Mouse (Mus musculus): Measurements from ENCODE around the gene Armh1.

Armh1 gene

GRCm38 (mm10) chr4:117251801-117252316, at the start of gene Armh1, which contains the start of gene Tmem53:
Gene Armh1, minus strand, starts transcription at chr4:117252125.
Gene Tmem53, plus strand, starts transcription at chr4:117251951.
- DNase-seq (ENCODE audit: low read depth): peak; percentile 85

DNA sequence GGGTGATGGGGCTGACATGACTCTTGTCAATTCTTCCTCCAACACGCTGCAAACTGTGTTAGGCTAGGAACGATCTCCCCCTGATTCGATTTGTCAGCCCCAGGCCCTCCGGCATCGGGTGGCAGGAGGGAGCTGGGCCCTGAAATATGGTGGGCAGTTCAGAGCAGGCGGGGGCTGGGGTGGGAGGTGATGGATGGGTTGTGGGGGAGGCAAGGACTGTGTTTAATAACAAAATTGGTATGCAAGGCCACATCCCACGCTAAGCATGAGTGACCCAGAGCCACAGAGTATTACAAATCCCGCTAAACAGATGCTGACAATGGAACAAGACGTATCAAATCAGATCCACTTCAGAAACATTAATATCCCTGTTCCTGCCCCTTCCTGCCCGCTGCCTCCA, 48.0 kb upstream of the Armh1 start:
- DNase-seq (ENCODE audit: low read depth): no peak

DNA sequence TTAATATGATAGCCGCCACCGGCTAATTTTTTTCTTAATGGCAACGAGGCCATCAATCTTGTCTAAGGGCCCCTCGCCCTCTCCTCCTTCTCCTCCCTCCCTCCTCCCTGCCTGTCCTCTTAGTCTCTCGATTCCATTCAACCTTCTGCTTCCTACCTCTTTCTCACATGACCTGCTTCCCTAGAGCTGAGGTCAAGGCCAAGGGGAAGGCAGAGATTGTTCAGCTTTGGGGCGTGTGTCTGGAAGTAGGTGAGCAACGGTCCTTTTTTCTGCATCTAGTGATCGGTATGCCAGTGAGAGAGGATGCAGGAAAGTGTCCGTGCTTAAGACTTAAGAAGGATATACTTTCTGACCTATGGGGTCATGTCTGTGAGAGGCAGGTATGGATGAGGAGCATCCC, 45.9 kb upstream of the Armh1 start:
- DNase-seq (ENCODE audit: low read depth): no peak

GRCm38 (mm10) chr4:117296849-117297593, 45.1 kb upstream of the Armh1 start:
- DNase-seq (ENCODE audit: low read depth): no peak

DNA sequence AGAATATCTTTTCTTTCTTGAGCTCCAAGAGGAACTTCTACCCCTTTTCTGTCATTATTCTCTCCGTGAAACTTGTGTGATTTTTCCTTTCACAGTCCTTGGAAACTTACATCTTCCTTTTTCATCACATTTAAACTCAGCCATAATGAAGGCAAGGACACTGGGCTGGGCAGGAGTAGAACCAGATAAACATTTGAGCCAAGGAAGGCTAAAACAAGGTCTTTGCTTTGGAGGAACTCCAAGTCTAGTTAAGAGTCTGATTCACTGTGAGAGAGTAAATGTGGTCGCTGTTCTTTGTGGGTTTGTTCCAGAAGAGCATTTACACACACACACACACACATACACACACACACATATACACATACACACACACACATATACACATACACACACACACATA, 39.8 kb upstream of the Armh1 start:
- DNase-seq (ENCODE audit: low read depth): no peak

- DNase-seq (ENCODE audit: low read depth): peak; percentile 95
Measured at GRCm38 (mm10) chr4:117288927-117289801, 37.2 kb upstream of the Armh1 start.

DNA sequence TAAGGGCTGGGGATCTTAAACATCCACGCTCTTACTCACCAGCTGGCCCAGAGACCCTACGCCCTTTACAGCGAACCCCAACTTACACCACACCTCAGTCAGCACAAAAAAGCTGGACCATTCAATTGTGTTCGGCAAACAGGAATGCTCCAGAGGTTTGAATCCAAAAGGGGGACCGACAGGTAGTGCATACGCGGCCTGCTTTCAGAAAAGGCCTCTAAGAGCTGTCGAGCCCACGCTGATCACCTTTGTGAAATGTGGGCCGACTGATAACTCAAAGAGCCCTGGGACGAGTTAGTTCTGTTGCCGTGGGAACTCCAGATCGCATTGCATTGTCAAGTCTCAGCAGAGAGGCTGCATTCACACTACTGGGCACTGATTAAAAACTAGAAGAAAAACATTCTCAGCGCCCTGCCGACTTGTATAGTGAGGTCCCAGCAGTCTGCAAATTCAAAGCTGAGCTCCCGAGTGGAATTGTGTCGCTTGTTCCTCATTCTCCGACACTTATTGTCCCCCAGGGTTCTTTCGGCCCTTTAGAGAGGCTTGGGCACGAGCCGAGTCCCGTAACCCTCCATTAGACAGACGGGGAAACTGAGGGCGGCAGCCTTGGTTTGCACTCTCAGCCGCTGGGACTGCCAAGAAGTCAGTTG, 36.5 kb upstream of the Armh1 start:
- no peak for DNase-seq (ENCODE audit: low read depth)

GRCm38 (mm10) chr4:117284363-117284762, 32.4 kb upstream of the Armh1 start:
- DNase-seq (ENCODE audit: low read depth): no peak

GRCm38 (mm10) chr4:117283271-117284191, 31.6 kb upstream of the Armh1 start:
- DNase-seq (ENCODE audit: low read depth): no peak

- DNase-seq (ENCODE audit: low read depth): no peak
Measured at GRCm38 (mm10) chr4:117281090-117281845, 29.3 kb upstream of the Armh1 start.

DNA sequence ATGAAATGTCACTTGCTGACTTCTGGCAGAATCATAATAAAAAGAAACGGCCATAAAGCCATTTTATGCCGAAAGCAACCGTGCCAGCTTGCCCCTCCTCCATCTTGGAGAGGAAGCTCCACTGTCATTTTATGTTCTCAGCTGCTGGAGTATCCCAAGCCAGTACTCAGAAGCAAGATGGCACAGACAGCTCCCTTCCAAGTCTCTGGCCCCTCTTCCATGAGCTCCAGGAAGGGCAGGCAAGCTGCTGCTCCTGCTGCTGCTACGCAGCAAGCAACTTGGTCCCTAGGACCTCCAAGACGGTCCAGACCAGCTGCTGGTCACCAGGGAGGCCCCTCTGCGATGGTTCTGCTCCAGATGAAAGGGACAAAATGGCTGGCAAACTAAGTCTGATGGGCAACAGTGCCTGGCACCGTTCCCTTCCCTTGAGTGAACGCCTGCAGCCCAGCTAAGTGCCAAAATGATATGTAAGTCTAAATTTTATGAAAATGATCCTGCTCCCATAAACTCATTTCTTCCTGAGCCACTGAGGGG, 28.5 kb upstream of the Armh1 start:
- DNase-seq (ENCODE audit: low read depth): no peak

GRCm38 (mm10) chr4:117279253-117279642, 27.3 kb upstream of the Armh1 start:
- DNase-seq (ENCODE audit: low read depth): no peak

DNA sequence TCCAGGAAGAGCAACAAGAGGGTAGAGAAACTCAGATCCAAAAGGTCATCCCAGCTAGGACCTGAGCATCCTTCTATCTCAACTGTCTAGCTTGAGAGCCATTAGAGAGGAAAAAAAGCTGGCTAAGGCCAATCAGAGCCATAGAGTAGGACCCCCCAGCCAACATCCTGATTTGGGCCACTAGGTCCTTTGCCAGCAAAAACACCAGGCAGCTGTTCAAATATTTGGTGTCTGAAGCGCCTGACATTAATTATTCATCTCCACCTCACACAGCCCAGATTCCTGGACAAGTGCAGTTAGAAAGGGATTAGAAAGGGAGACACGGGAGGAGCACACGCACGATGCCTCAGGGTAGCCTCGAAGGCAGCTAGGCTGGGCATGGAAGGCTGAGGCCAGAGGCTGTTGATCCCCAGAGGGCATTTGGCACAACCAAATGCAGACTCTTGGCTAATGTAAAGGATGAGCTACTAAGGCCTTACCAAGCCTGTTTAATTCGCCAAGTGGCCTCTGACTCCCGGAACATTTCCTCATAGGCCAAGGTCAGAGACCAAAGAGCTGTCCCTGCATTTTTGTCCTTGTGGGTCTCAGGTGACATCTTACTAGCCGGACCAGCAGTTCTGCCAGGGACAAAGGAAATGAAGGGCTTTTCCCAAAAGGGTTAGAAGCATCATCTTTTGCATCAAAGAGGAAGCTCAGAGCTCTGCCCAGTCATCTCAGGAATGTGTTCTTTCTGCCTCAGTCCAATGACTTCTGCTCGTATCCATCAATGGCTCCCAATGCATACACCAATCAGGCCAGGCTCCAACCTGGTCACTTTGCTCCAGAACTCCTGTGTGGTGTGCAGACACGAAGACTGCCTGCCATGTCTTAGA, 26.7 kb upstream of the Armh1 start:
- DNase-seq (ENCODE audit: low read depth): no peak

- DNase-seq (ENCODE audit: low read depth): no peak
Measured at GRCm38 (mm10) chr4:117277687-117278086, 25.8 kb upstream of the Armh1 start.

DNA sequence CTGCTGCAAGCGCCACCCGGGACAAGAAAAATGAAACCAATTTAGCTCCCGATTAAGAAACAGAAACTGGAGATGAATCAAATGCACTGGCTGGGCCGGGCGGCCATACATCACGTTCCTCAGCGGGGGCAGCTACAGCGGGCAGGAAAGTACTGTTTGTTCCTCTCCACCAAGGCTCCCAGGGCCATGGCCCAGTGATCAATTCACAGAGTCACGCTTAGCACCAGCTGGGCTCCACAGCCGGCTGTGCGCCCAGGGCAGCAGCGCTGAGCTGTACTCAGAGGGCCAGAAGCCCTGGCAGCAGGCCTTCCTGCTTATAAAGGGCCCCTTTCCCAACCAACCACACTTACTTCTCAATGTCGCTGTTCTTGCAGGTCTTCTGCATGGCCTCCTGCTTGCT, 25.1 kb upstream of the Armh1 start:
- DNase-seq (ENCODE audit: low read depth): no peak

DNA sequence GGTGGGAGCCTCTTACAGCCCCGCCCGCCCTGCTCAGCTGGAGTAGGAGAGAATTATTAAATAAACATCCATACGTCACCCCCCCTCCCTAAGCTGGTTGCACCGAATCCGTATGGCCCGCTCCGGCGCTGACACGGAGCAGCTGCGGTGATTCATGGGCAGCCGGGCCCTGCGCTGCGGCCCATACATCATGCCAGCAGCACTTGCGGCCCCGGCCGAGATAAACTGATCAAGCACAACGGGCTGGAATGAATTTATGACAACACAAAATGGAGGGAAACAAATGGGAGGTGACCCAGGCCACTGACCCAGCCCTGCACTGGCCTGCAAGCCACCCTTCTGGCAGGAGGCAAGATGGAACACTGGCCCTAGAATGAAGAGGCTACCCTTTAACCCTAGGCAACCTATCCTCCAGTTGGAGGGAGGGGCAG, 24.4 kb upstream of the Armh1 start:
- DNase-seq (ENCODE audit: low read depth): no peak

DNA sequence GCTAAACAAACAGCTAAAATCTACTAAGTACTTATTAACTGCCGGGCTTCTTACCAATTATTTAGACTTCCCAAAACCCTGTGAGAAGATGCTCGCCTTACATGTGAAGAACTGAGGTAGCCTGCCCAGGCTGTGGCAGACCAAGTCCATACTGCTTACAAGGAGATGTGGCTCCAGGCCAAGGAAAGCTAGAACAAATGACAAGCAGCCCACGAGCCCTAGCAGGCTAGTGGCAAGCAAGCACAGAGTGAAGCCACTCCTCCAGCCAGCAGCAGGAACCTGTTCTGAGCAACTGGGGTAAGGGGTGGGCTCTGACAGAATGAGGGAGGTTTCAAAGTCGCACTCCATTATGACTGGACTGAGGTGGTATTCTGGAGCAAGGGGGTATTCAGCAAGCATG, 22.8 kb upstream of the Armh1 start:
- DNase-seq (ENCODE audit: low read depth): no peak

GRCm38 (mm10) chr4:117272459-117272858, 20.5 kb upstream of the Armh1 start:
- DNase-seq (ENCODE audit: low read depth): no peak

- DNase-seq (ENCODE audit: low read depth): peak; percentile 81
Measured at GRCm38 (mm10) chr4:117270278-117270677, 18.4 kb upstream of the Armh1 start.
